Mouse (Mus musculus): Measurements from ENCODE around the gene Naxd. TPM values are rescaled to one million over a fixed set of nuclear protein-coding genes. Genes with fewer than 3 reads are reported as not detected.

Gene Naxd
- polyA plus RNA-seq, 1 experiment, result 34.7 TPM

- no peak overlapping the region for H3K9ac ChIP-seq (ENCODE audit: low read depth, poor library complexity, severe bottlenecking)
- TF ChIP-seq CTCF (IDR thresholded peaks at IDR 0.05; ENCODE audit: low read depth, low read length) (peak; percentile 73), EP300 (IDR thresholded peaks at IDR 0.05; ENCODE audit: insufficient read depth, low read depth, low read length) (no peak)
- no peaks in the 10 kb centered on the region for H3K4me1 ChIP-seq (ENCODE audit: control insufficient read depth, insufficient read depth, low read length)
These were observed 28.2 kb upstream of the Naxd start for GRCm38 (mm10) chr8:11469095-11469494.

DNA sequence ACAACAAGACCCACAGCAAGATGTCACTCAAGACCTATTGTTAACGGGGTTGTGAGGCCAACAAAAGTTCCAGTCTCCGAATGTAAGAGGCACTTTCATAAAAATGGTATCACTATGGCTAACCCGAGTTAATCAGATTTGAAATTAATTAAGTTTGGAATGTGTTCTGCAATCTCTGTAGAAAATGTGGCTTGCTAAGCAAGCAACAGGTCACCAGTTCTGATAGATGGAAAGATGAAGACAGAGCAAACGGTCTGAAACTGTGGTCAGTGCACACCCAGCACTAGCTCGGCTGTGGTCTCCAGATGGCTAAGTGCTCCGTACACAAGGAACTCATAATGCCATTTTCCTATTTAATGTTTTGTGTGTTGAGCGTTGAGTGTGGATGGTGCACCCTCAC is 26.6 kb upstream of the Naxd start:
- no peak overlapping the region for H3K27ac ChIP-seq (ENCODE audit: insufficient read depth, low read length)
- TF ChIP-seq CTCF (IDR thresholded peaks at IDR 0.05; ENCODE audit: low read depth, low read length) (no peak), EP300 (IDR thresholded peaks at IDR 0.05; ENCODE audit: insufficient read depth, low read depth, low read length) (no peak), POLR2A (IDR thresholded peaks at IDR 0.05; ENCODE audit: insufficient read depth, low read length) (no peak)
- no peaks in the 10 kb centered on the region for H3K27me3 ChIP-seq (ENCODE audit: control insufficient read depth, insufficient read depth, low read length, poor library complexity, severe bottlenecking)

More at GRCm38 (mm10) chr8:11469095-11469494, 28.2 kb upstream of the Naxd start:
- no peak overlapping the region for H3K4me3 ChIP-seq (ENCODE audit: low read depth, low read length)
- no peaks in the 10 kb centered on the region for H3K36me3 ChIP-seq (ENCODE audit: control insufficient read depth, insufficient read depth, low read length, poor library complexity, severe bottlenecking)
- H3K27me3 ChIP-seq (ENCODE audit: control insufficient read depth, insufficient read depth, low read length, poor library complexity, severe bottlenecking), result no peaks in the 10 kb centered on the region
- H3K27ac ChIP-seq (ENCODE audit: insufficient read depth, low read length), result no peak overlapping the region
- no peaks in the 10 kb centered on the region for H3K9me3 ChIP-seq (replicated peaks; ENCODE audit: control insufficient read depth, insufficient read depth, low read length, poor library complexity, severe bottlenecking)

DNA sequence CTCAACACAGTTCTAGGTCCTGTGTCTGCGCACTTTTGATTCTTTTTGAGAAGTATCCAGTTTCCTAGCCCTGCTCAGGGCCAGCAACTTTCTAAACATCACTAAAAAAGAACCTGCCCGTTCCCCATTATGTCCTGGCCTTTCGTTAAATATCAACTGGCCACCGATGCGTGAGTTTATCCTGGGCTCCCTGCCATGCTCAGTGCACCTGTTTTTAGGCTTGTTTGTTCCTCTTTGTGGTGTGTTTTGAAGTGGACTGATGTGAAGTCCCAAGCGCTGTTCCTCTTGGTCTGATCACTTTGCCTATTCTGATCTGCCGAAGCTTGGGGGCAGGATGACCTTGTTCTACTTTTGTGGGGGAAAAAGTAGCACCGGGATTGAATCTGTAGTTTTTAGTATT is 26.0 kb upstream of the Naxd start:
- H3K9ac ChIP-seq (ENCODE audit: low read depth, poor library complexity, severe bottlenecking), result no peak overlapping the region
- TF ChIP-seq CTCF (IDR thresholded peaks at IDR 0.05; ENCODE audit: low read depth, low read length) (no peak), EP300 (IDR thresholded peaks at IDR 0.05; ENCODE audit: insufficient read depth, low read depth, low read length) (no peak), POLR2A (IDR thresholded peaks at IDR 0.05; ENCODE audit: insufficient read depth, low read length) (no peak)
- no peaks in the 10 kb centered on the region for H3K36me3 ChIP-seq (ENCODE audit: control insufficient read depth, insufficient read depth, low read length, poor library complexity, severe bottlenecking)
- H3K27me3 ChIP-seq (ENCODE audit: control insufficient read depth, insufficient read depth, low read length, poor library complexity, severe bottlenecking), result no peaks in the 10 kb centered on the region
- H3K4me3 ChIP-seq (ENCODE audit: low read depth, low read length), result no peak overlapping the region
- H3K27ac ChIP-seq (ENCODE audit: insufficient read depth, low read length), result no peak overlapping the region
- H3K9me3 ChIP-seq (replicated peaks; ENCODE audit: control insufficient read depth, insufficient read depth, low read length, poor library complexity, severe bottlenecking), result no peaks in the 10 kb centered on the region
- no peaks in the 10 kb centered on the region for H3K4me1 ChIP-seq (ENCODE audit: control insufficient read depth, insufficient read depth, low read length)

More for the DNA sequence above, 26.6 kb upstream of the Naxd start:
- no peaks in the 10 kb centered on the region for H3K4me1 ChIP-seq (ENCODE audit: control insufficient read depth, insufficient read depth, low read length)
- H3K4me3 ChIP-seq (ENCODE audit: low read depth, low read length), result no peak overlapping the region
- H3K9me3 ChIP-seq (replicated peaks; ENCODE audit: control insufficient read depth, insufficient read depth, low read length, poor library complexity, severe bottlenecking), result no peaks in the 10 kb centered on the region
- H3K36me3 ChIP-seq (ENCODE audit: control insufficient read depth, insufficient read depth, low read length, poor library complexity, severe bottlenecking), result no peaks in the 10 kb centered on the region
- H3K9ac ChIP-seq (ENCODE audit: low read depth, poor library complexity, severe bottlenecking), result no peak overlapping the region

- Histone ChIP-seq H3K9ac (ENCODE audit: low read depth, poor library complexity, severe bottlenecking) (no peak overlapping the region), H3K4me3 (ENCODE audit: low read depth, low read length) (no peak overlapping the region), H3K27me3 (ENCODE audit: control insufficient read depth, insufficient read depth, low read length, poor library complexity, severe bottlenecking) (peaks cover 6% of the 10 kb centered on the region), H3K9me3 (replicated peaks; ENCODE audit: control insufficient read depth, insufficient read depth, low read length, poor library complexity, severe bottlenecking) (no peaks in the 10 kb centered on the region), H3K36me3 (ENCODE audit: control insufficient read depth, insufficient read depth, low read length, poor library complexity, severe bottlenecking) (no peaks in the 10 kb centered on the region), H3K27ac (ENCODE audit: insufficient read depth, low read length) (no peak overlapping the region), H3K4me1 (ENCODE audit: control insufficient read depth, insufficient read depth, low read length) (peaks cover 2% of the 10 kb centered on the region)
- no peak for TF ChIP-seq EP300 (IDR thresholded peaks at IDR 0.05; ENCODE audit: insufficient read depth, low read depth, low read length)
- TF ChIP-seq POLR2A (IDR thresholded peaks at IDR 0.05; ENCODE audit: insufficient read depth, low read length), result no peak
- TF ChIP-seq CTCF (IDR thresholded peaks at IDR 0.05; ENCODE audit: low read depth, low read length), result no peak
These were observed 24.2 kb upstream of the Naxd start for GRCm38 (mm10) chr8:11473072-11473471.

GRCm38 (mm10) chr8:11475397-11475796 is 21.9 kb upstream of the Naxd start:
- H3K27me3 ChIP-seq (ENCODE audit: control insufficient read depth, insufficient read depth, low read length, poor library complexity, severe bottlenecking), result peaks cover 7% of the 10 kb centered on the region
- H3K9me3 ChIP-seq (replicated peaks; ENCODE audit: control insufficient read depth, insufficient read depth, low read length, poor library complexity, severe bottlenecking), result no peaks in the 10 kb centered on the region
- TF ChIP-seq POLR2A (IDR thresholded peaks at IDR 0.05; ENCODE audit: insufficient read depth, low read length) (no peak), EP300 (IDR thresholded peaks at IDR 0.05; ENCODE audit: insufficient read depth, low read depth, low read length) (no peak), CTCF (IDR thresholded peaks at IDR 0.05; ENCODE audit: low read depth, low read length) (no peak)
- no peaks in the 10 kb centered on the region for H3K36me3 ChIP-seq (ENCODE audit: control insufficient read depth, insufficient read depth, low read length, poor library complexity, severe bottlenecking)
- H3K4me3 ChIP-seq (ENCODE audit: low read depth, low read length), result no peak overlapping the region
- peaks cover 2% of the 10 kb centered on the region for H3K4me1 ChIP-seq (ENCODE audit: control insufficient read depth, insufficient read depth, low read length)
- no peak overlapping the region for H3K27ac ChIP-seq (ENCODE audit: insufficient read depth, low read length)
- no peak overlapping the region for H3K9ac ChIP-seq (ENCODE audit: low read depth, poor library complexity, severe bottlenecking)

DNA sequence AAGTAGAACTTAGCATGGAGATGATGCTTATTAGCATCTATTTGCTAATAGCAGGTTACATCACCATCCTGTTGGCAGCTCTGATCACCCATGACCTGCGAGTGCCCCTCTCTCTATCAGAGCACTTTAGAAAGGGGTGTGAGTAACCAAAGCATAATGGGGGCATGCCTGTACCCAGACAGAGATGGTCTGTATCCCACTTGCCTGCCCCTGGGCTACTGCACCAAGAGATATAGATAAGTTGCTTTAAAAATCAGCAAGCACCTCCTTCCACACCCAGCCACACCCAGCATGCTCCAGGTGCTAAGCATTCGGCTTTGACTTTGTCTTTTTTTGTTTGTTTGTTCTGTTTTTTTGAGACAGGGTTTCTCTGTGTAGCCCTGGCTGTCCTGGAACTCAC is 21.4 kb upstream of the Naxd start:
- Histone ChIP-seq H3K27ac (ENCODE audit: insufficient read depth, low read length) (no peak overlapping the region), H3K4me1 (ENCODE audit: control insufficient read depth, insufficient read depth, low read length) (peaks cover 2% of the 10 kb centered on the region), H3K27me3 (ENCODE audit: control insufficient read depth, insufficient read depth, low read length, poor library complexity, severe bottlenecking) (peaks cover 7% of the 10 kb centered on the region), H3K9me3 (replicated peaks; ENCODE audit: control insufficient read depth, insufficient read depth, low read length, poor library complexity, severe bottlenecking) (no peaks in the 10 kb centered on the region), H3K4me3 (ENCODE audit: low read depth, low read length) (no peak overlapping the region), H3K36me3 (ENCODE audit: control insufficient read depth, insufficient read depth, low read length, poor library complexity, severe bottlenecking) (no peaks in the 10 kb centered on the region), H3K9ac (ENCODE audit: low read depth, poor library complexity, severe bottlenecking) (no peak overlapping the region)
- TF ChIP-seq EP300 (IDR thresholded peaks at IDR 0.05; ENCODE audit: insufficient read depth, low read depth, low read length) (no peak), CTCF (IDR thresholded peaks at IDR 0.05; ENCODE audit: low read depth, low read length) (no peak), POLR2A (IDR thresholded peaks at IDR 0.05; ENCODE audit: insufficient read depth, low read length) (no peak)

Data from ES-Bruce4 (cell line).